Mouse (Mus musculus) intestine, embryonic 14.5 days (tissue): ENCODE data around the gene Manbal. TPM values are rescaled to one million over a fixed set of nuclear protein-coding genes. Genes with fewer than 3 reads are reported as not detected.

Source experiments
- ATAC-seq: fragments of 200-750 bp; cut with Nextera tagmentation; replicated peaks from 2 replicates; pipeline ENCODE4 v1.8.0; 2017; ENCODE audit warnings: low read depth, moderate number of reproducible peaks, moderate TSS enrichment, moderate library complexity; ENCODE audit not compliant: low FRiP score, low TSS enrichment
- DNase-seq: peaks from one replicate; pipeline ENCODE4 v3.0.0-alpha.2; 2018; ENCODE audit warnings: low spot score
- H3K27ac ChIP-seq: fragments of 300-500 bp; sonication (generic); 2 replicates; pipeline ENCODE4 v1.5.1; 2014; ENCODE audit warnings: low read depth, mild to moderate bottlenecking, control low read depth
- H3K27me3 ChIP-seq: fragments of 300-500 bp; sonication (generic); replicated peaks from 2 replicates; pipeline ENCODE4 v1.6.1; 2014; ENCODE audit warnings: low read length, control low read depth; ENCODE audit not compliant: control insufficient read depth, insufficient read depth
- H3K36me3 ChIP-seq: fragments of 300-500 bp; sonication (generic); 2 replicates; pipeline ENCODE4 v1.6.1; 2014; ENCODE audit warnings: low read length, control low read depth; ENCODE audit not compliant: control insufficient read depth, insufficient read depth
- H3K4me1 ChIP-seq: fragments of 300-500 bp; sonication (generic); replicated peaks from 2 replicates; pipeline ENCODE4 v1.6.1; 2014; ENCODE audit warnings: low read length, control low read depth, mixed read lengths; ENCODE audit not compliant: control insufficient read depth, insufficient read depth
- H3K4me2 ChIP-seq: fragments of 300-500 bp; sonication (generic); 2 replicates; pipeline ENCODE4 v1.6.1; 2014; ENCODE audit warnings: low read length
- H3K4me3 ChIP-seq: fragments of 300-500 bp; sonication (generic); 2 replicates; pipeline ENCODE4 v1.5.1; 2014; ENCODE audit warnings: low read depth, low read length, control low read depth, mixed read lengths
- H3K9ac ChIP-seq: fragments of 300-500 bp; sonication (generic); 2 replicates; pipeline ENCODE4 v1.6.1; 2014; ENCODE audit warnings: mild to moderate bottlenecking, low read length
- H3K9me3 ChIP-seq: fragments of 300-500 bp; sonication (generic); 2 replicates; pipeline ENCODE4 v1.6.1; 2016; ENCODE audit warnings: low read length, control low read depth; ENCODE audit not compliant: control insufficient read depth
- WGBS: fragments of 180-500 bp; shearing (Covaris S2); extraction: QIAGEN DNeasy Blood & Tissue Kit; methylation state at CpG from one replicate; pipeline ENCODE4 v1.1.7; 2014; 5-methylcytosine and 5-hydroxymethylcytosine counted together
- polyA plus RNA-seq: library from polyadenylated mRNA; unstranded; fragments of >200 nt; fragmentation: Nextera tagmentation; extraction: Ambion mirVana; gene quantifications from 2 replicates; pipeline ENCODE4 v1.2.1, GENCODE M21; 2014

Gene Manbal
- polyA plus RNA-seq, 1 experiment from 2014 or later, result 43.3 TPM

- Histone ChIP-seq H3K9ac (no peak overlapping the region), H3K4me1 (peaks cover 14% of the 10 kb centered on the region), H3K4me3 (no peak overlapping the region), H3K9me3 (no peaks in the 10 kb centered on the region), H3K27me3 (no peaks in the 10 kb centered on the region), H3K27ac (no peak overlapping the region), H3K4me2 (no peak overlapping the region), H3K36me3 (no peaks in the 10 kb centered on the region)
- ATAC-seq (no peak), DNase-seq (no peak)
- WGBS, result 75% methylated on average over 4 of the region's 4 CpGs
Measured at GRCm38 (mm10) chr2:157353183-157353582, 14.2 kb upstream of the Manbal start.

DNA sequence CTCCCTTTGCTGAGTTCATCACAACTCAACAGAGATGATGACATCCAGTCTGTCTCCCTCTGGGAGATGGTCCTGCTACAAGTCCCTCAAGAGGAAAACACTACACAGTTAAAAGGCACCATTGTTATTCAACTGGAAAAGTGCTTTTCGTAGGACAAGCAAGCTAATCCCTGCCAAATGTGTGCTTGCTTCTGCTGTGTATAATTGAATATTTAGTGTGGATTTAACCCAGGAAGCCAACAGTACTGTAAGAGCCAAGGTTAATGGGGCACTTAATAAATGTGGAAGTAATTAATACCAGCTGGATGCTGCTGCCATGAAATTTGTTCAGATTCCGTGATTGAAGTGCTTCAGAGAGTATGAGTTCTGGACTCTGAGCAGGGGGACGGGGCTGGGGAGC lies 13.3 kb upstream of the Manbal start:
- H3K9me3 ChIP-seq, result no peaks in the 10 kb centered on the region
- H3K9ac ChIP-seq, result no peak overlapping the region
- H3K27ac ChIP-seq, result no peak overlapping the region
- no peaks in the 10 kb centered on the region for H3K36me3 ChIP-seq
- H3K27me3 ChIP-seq, result no peaks in the 10 kb centered on the region
- 83% methylated on average over 3 of the region's 3 CpGs for WGBS
- no peak for DNase-seq
- no peak overlapping the region for H3K4me2 ChIP-seq
- peaks cover 7% of the 10 kb centered on the region; the same call in 1 of the 2 replicates for H3K4me1 ChIP-seq
- H3K4me3 ChIP-seq, result no peak overlapping the region
- no peak for ATAC-seq

GRCm38 (mm10) chr2:157360028-157360427 lies 7.4 kb upstream of the Manbal start:
- ATAC-seq (no peak), DNase-seq (no peak)
- H3K4me1 ChIP-seq, result no peaks in the 10 kb centered on the region
- no peaks in the 10 kb centered on the region for H3K36me3 ChIP-seq
- WGBS, result 72% methylated on average over 5 of the region's 5 CpGs
- no peak overlapping the region for H3K4me2 ChIP-seq
- H3K9ac ChIP-seq, result no peak overlapping the region
- H3K27ac ChIP-seq, result no peak overlapping the region
- no peaks in the 10 kb centered on the region for H3K9me3 ChIP-seq
- no peak overlapping the region for H3K4me3 ChIP-seq
- no peaks in the 10 kb centered on the region for H3K27me3 ChIP-seq

DNA sequence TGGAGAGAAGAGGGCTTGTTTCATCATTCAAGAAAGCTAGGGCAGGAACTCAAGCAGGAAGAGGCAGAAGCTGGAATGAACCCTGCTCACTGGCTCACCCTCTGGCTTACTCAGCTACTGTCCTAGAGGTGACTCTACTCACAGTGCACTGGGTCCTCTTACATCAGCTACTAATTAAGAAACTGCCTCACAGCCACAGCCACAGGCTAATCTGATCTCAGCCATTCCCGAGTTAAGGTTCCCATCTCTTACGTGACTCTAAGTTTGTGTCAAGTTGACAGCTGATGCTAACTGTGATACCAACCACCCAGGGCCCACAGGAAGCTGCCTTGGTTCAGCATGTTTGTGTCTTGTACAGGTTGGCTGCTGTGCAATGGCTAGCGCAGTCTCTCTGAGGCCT lies 4.4 kb upstream of the Manbal start:
- no peaks in the 10 kb centered on the region for H3K27me3 ChIP-seq
- DNase-seq, result no peak
- no peak overlapping the region for H3K4me2 ChIP-seq
- H3K27ac ChIP-seq, result no peak overlapping the region
- H3K9ac ChIP-seq, result no peak overlapping the region
- H3K36me3 ChIP-seq, result no peaks in the 10 kb centered on the region
- H3K4me3 ChIP-seq, result no peak overlapping the region
- 80% methylated on average over 3 of the region's 3 CpGs for WGBS
- H3K9me3 ChIP-seq, result no peaks in the 10 kb centered on the region
- no peak for ATAC-seq
- H3K4me1 ChIP-seq, result peaks cover 7% of the 10 kb centered on the region

DNA sequence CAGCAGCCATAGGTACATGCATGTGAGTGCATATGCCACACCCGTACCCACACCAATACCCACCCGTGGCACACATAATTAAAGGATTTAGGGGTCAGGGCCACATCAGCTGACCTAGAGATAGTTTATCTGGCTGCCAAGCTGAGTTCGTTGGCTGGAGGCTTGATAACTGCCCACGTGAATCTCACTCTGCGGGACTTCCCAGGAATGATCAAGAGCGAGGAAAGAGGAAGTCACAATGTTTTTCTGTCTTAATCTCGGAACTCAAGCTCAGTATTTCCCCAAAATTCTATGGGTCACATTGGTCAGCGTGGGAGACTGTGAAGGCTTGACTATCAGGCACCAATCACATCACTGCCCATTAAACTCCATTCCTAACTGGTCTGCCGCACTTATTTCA lies 632 bp upstream of the Manbal start:
- Histone ChIP-seq H3K36me3 (no peaks in the 10 kb centered on the region), H3K9me3 (no peaks in the 10 kb centered on the region), H3K4me2 (peak overlapping the region; percentile 86), H3K9ac (no peak overlapping the region; the same call in 1 of the 2 replicates), H3K27ac (peak overlapping the region; percentile 81; the same call in 1 of the 2 replicates), H3K27me3 (no peaks in the 10 kb centered on the region), H3K4me1 (peaks cover 17% of the 10 kb centered on the region), H3K4me3 (peak overlapping the region; percentile 54)
- no peak for ATAC-seq
- 72% methylated on average over 9 of the region's 9 CpGs for WGBS
- DNase-seq, result no peak

GRCm38 (mm10) chr2:157367991-157368390 lies 597 bp downstream of the Manbal start:
- peak overlapping the region; percentile 54 for H3K4me3 ChIP-seq
- ATAC-seq, result peak; percentile 42; the same call in 1 of the 2 replicates
- H3K9me3 ChIP-seq, result no peaks in the 10 kb centered on the region
- H3K9ac ChIP-seq, result peak overlapping the region; percentile 78
- DNase-seq, result no peak
- H3K27ac ChIP-seq, result peak overlapping the region; percentile 81
- peaks cover 29% of the 10 kb centered on the region for H3K4me1 ChIP-seq
- 6% methylated on average over 13 of the region's 13 CpGs for whole genome bisulfite sequencing
- H3K27me3 ChIP-seq, result no peaks in the 10 kb centered on the region
- H3K36me3 ChIP-seq, result no peaks in the 10 kb centered on the region
- peak overlapping the region; percentile 86 for H3K4me2 ChIP-seq

GRCm38 (mm10) chr2:157371696-157372095 lies 4.3 kb downstream of the Manbal start:
- 25% methylated on average over 6 of the region's 6 CpGs for WGBS
- Histone ChIP-seq H3K9me3 (no peaks in the 10 kb centered on the region), H3K9ac (no peak overlapping the region), H3K4me3 (no peak overlapping the region), H3K27me3 (no peaks in the 10 kb centered on the region), H3K36me3 (no peaks in the 10 kb centered on the region), H3K27ac (no peak overlapping the region), H3K4me2 (no peak overlapping the region), H3K4me1 (peaks cover 37% of the 10 kb centered on the region)
- ATAC-seq (no peak), DNase-seq (no peak)

DNA sequence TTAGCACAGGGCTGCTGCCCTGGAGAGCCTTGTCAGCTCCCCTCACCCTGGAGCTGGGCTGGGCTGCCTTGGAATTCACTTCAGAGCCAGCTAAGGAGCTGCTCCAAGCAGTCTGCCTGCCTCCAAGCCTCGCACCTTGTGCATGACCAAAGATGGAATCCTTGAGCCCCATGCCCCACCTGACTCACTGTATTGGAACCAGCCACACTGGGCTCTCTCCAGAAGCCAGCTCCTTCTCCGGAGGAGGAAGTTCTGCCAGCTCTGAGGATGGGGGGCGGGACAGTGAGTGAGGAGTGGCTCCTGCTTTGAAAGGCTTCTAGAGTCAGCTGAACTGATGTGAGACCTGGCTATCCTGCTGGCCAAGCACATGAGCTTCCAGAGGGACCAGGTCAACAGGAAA lies 6.3 kb downstream of the Manbal start:
- ATAC-seq, result no peak
- Histone ChIP-seq H3K4me1 (peaks cover 38% of the 10 kb centered on the region), H3K9me3 (no peaks in the 10 kb centered on the region), H3K9ac (no peak overlapping the region), H3K27ac (peak overlapping the region; percentile 16; the same call in 1 of the 2 replicates), H3K27me3 (no peaks in the 10 kb centered on the region), H3K4me2 (no peak overlapping the region), H3K4me3 (no peak overlapping the region), H3K36me3 (no peaks in the 10 kb centered on the region)
- 86% methylated on average over 3 of the region's 3 CpGs for WGBS
- no peak for DNase-seq

GRCm38 (mm10) chr2:157375051-157375450 lies 7.7 kb downstream of the Manbal start:
- 50% methylated on average over 8 of the region's 8 CpGs for WGBS

More at GRCm38 (mm10) chr2:157375051-157375450, 7.7 kb downstream of the Manbal start:
- Histone ChIP-seq H3K9ac (no peak overlapping the region), H3K4me1 (peaks cover 38% of the 10 kb centered on the region), H3K4me2 (no peak overlapping the region), H3K4me3 (no peak overlapping the region), H3K9me3 (no peaks in the 10 kb centered on the region), H3K27me3 (no peaks in the 10 kb centered on the region), H3K36me3 (peaks cover 12% of the 10 kb centered on the region), H3K27ac (peak overlapping the region; percentile 40; the same call in 1 of the 2 replicates)
- no peak for ATAC-seq
- peak; percentile 54 for DNase-seq
